Mouse (Mus musculus): ENCODE measurements around the gene Lingo4. TPM values are rescaled to one million over a fixed set of nuclear protein-coding genes. Genes with fewer than 3 reads are reported as not detected.

Gene Lingo4
- total and polyA plus RNA-seq, 2 experiments from 2014 or later: 2.5 to 3.9 TPM

- WGBS: 89% methylated on average over 2 of the region's 2 CpGs
- Histone ChIP-seq H3K4me1 (ENCODE audit: insufficient read depth, low read length) (no peaks in the 10 kb centered on the region), H3K27ac (no peak overlapping the region), H3K9ac (replicated peaks; ENCODE audit: low read length) (no peak overlapping the region), H3K4me2 (ENCODE audit: low read depth, low read length) (no peak overlapping the region), H3K36me3 (ENCODE audit: insufficient read depth, low read length) (no peaks in the 10 kb centered on the region), H3K4me3 (ENCODE audit: low read length) (no peak overlapping the region), H3K9me3 (ENCODE audit: low read length) (no peaks in the 10 kb centered on the region), H3K27me3 (ENCODE audit: insufficient read depth, low read length) (no peaks in the 10 kb centered on the region)
- ATAC-seq (no peak), DNase-seq (ENCODE audit: low spot score) (no peak)
- TF ChIP-seq CTCF (IDR thresholded peaks at IDR 0.05; ENCODE audit: low read depth): no peak
These were observed 6.2 kb upstream of the Lingo4 start for GRCm38 (mm10) chr3:94392128-94392527.

GRCm38 (mm10) chr3:94393049-94393448 lies 5.3 kb upstream of the Lingo4 start:
- Histone ChIP-seq H3K36me3 (ENCODE audit: insufficient read depth, low read length) (no peaks in the 10 kb centered on the region), H3K27ac (no peak overlapping the region), H3K9ac (replicated peaks; ENCODE audit: low read length) (no peak overlapping the region), H3K4me2 (ENCODE audit: low read depth, low read length) (no peak overlapping the region), H3K9me3 (ENCODE audit: low read length) (no peaks in the 10 kb centered on the region), H3K4me3 (ENCODE audit: low read length) (no peak overlapping the region), H3K4me1 (ENCODE audit: insufficient read depth, low read length) (no peaks in the 10 kb centered on the region), H3K27me3 (ENCODE audit: insufficient read depth, low read length) (no peaks in the 10 kb centered on the region)
- no peak for DNase-seq (ENCODE audit: low spot score)
- TF ChIP-seq CTCF (IDR thresholded peaks at IDR 0.05; ENCODE audit: low read depth): no peak
- 61% methylated on average over 4 of the region's 4 CpGs for WGBS
- ATAC-seq: peak; percentile 51; the same call in 1 of the 2 replicates

DNA sequence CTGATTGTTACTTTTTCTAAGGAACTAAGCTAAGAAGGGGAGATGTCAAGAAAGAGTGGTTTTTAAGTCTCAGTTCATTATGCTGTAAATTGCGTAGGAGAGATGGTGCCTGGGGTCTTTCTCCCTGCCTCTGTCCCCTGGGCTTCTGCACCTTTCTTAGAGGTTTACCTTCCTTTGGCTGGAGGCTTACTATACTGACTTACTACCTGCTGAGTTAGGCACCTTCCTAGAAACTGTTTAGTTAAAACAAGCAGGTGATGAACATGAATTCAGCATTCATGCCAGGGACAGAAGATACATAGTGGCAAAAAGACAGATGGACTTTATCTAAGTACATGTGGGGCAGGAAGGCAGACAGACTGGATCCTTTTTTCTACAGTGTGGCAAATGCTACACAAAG lies 2.0 kb upstream of the Lingo4 start:
- TF ChIP-seq CTCF (IDR thresholded peaks at IDR 0.05; ENCODE audit: low read depth): no peak
- no peak overlapping the region for H3K27ac ChIP-seq
- no peak for DNase-seq (ENCODE audit: low spot score)
- H3K27me3 ChIP-seq (ENCODE audit: insufficient read depth, low read length): no peaks in the 10 kb centered on the region
- H3K9me3 ChIP-seq (ENCODE audit: low read length): no peaks in the 10 kb centered on the region
- ATAC-seq: no peak
- H3K9ac ChIP-seq (replicated peaks; ENCODE audit: low read length): no peak overlapping the region
- H3K4me3 ChIP-seq (ENCODE audit: low read length): no peak overlapping the region
- 86% methylated on average over 1 of the region's 1 CpGs for WGBS
- peaks cover 9% of the 10 kb centered on the region; the same call in 1 of the 2 replicates for H3K4me1 ChIP-seq (ENCODE audit: insufficient read depth, low read length)
- no peak overlapping the region for H3K4me2 ChIP-seq (ENCODE audit: low read depth, low read length)
- no peaks in the 10 kb centered on the region for H3K36me3 ChIP-seq (ENCODE audit: insufficient read depth, low read length)

DNA sequence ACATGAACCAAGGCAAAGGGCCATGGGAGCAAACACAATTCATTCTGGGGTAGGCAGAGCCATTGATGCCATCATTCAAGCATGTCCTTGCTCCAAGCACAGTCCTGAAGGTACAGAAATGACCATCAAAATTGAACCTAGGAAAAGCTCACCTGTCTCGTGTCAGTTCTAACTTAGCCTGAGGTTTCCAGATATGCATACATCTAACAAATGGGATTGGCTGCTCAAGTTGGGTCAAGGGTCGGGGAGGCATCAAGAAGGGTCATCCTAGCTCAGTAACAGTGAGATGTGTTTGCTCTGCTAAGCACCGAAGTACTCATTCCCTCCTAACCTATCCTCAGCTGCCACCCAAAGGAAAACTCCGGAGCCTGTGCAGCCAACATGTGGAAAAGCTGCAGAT lies 1.5 kb upstream of the Lingo4 start:
- DNase-seq (ENCODE audit: low spot score) (no peak), ATAC-seq (no peak)
- H3K4me2 ChIP-seq (ENCODE audit: low read depth, low read length): no peak overlapping the region
- no peak overlapping the region for H3K27ac ChIP-seq
- no peak overlapping the region for H3K4me3 ChIP-seq (ENCODE audit: low read length)
- 87% methylated on average over 4 of the region's 4 CpGs for WGBS
- H3K36me3 ChIP-seq (ENCODE audit: insufficient read depth, low read length): no peaks in the 10 kb centered on the region
- no peaks in the 10 kb centered on the region for H3K9me3 ChIP-seq (ENCODE audit: low read length)
- no peaks in the 10 kb centered on the region for H3K27me3 ChIP-seq (ENCODE audit: insufficient read depth, low read length)
- no peak overlapping the region for H3K9ac ChIP-seq (replicated peaks; ENCODE audit: low read length)
- H3K4me1 ChIP-seq (ENCODE audit: insufficient read depth, low read length): peaks cover 9% of the 10 kb centered on the region; the same call in 1 of the 2 replicates
- TF ChIP-seq CTCF (IDR thresholded peaks at IDR 0.05; ENCODE audit: low read depth): no peak

GRCm38 (mm10) chr3:94398943-94399481 lies 695 bp downstream of the Lingo4 start:
- Histone ChIP-seq H3K4me2 (ENCODE audit: low read depth, low read length) (peak overlapping the region; percentile 74), H3K4me3 (ENCODE audit: low read length) (peak overlapping the region; percentile 37), H3K36me3 (ENCODE audit: insufficient read depth, low read length) (no peaks in the 10 kb centered on the region), H3K9ac (replicated peaks; ENCODE audit: low read length) (peak overlapping the region; percentile 50), H3K4me1 (ENCODE audit: insufficient read depth, low read length) (peaks cover 9% of the 10 kb centered on the region; the same call in 1 of the 2 replicates), H3K27me3 (ENCODE audit: insufficient read depth, low read length) (no peaks in the 10 kb centered on the region), H3K9me3 (ENCODE audit: low read length) (no peaks in the 10 kb centered on the region), H3K27ac (peak overlapping the region; percentile 32; the same call in 1 of the 2 replicates)
- 2% methylated on average over 20 of the region's 20 CpGs for WGBS
- ATAC-seq (peak; percentile 89), DNase-seq (ENCODE audit: low spot score) (peak; percentile 79)
- peak; percentile 51 for TF ChIP-seq CTCF (IDR thresholded peaks at IDR 0.05; ENCODE audit: low read depth)

- no peak for ATAC-seq
- H3K36me3 ChIP-seq (ENCODE audit: insufficient read depth, low read length): no peaks in the 10 kb centered on the region
These were observed 1.5 kb downstream of the Lingo4 start for GRCm38 (mm10) chr3:94399663-94400310.

DNA sequence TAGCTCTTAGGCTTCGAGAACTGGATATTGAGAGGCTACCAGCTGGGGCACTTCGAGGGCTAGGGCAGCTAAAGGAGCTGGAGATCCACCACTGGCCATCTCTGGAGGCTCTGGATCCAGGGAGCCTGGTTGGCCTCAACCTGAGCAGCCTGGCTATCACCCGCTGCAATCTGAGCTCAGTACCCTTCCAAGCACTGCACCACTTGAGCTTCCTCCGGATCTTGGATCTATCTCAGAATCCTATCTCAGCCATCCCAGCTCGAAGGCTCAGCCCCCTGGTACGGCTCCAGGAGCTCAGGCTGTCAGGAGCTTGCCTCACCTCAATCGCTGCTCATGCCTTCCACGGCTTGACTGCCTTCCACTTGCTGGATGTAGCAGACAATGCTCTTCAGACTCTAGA lies 4.1 kb downstream of the Lingo4 start:
- no peaks in the 10 kb centered on the region for H3K27me3 ChIP-seq (ENCODE audit: insufficient read depth, low read length)
- H3K4me1 ChIP-seq (ENCODE audit: insufficient read depth, low read length): peaks cover 12% of the 10 kb centered on the region; the same call in 1 of the 2 replicates
- H3K4me3 ChIP-seq (ENCODE audit: low read length): no peak overlapping the region
- no peaks in the 10 kb centered on the region for H3K9me3 ChIP-seq (ENCODE audit: low read length)
- no peak for TF ChIP-seq CTCF (IDR thresholded peaks at IDR 0.05; ENCODE audit: low read depth)
- H3K36me3 ChIP-seq (ENCODE audit: insufficient read depth, low read length): no peaks in the 10 kb centered on the region
- DNase-seq (ENCODE audit: low spot score): no peak
- 75% methylated on average over 8 of the region's 8 CpGs for WGBS
- no peak overlapping the region for H3K9ac ChIP-seq (replicated peaks; ENCODE audit: low read length)
- H3K4me2 ChIP-seq (ENCODE audit: low read depth, low read length): no peak overlapping the region
- no peak overlapping the region for H3K27ac ChIP-seq
- no peak for ATAC-seq

More at GRCm38 (mm10) chr3:94399663-94400310, 1.5 kb downstream of the Lingo4 start:
- peak; percentile 15 for DNase-seq (ENCODE audit: low spot score)
- Histone ChIP-seq H3K4me3 (ENCODE audit: low read length) (peak overlapping the region; percentile 37), H3K4me2 (ENCODE audit: low read depth, low read length) (peak overlapping the region; percentile 74), H3K27ac (0 out of 2 replicates have a peak overlapping the region, but pooled peaks have one; percentile 32), H3K27me3 (ENCODE audit: insufficient read depth, low read length) (no peaks in the 10 kb centered on the region), H3K9ac (replicated peaks; ENCODE audit: low read length) (peak overlapping the region; percentile 50), H3K9me3 (ENCODE audit: low read length) (no peaks in the 10 kb centered on the region), H3K4me1 (ENCODE audit: insufficient read depth, low read length) (peaks cover 10% of the 10 kb centered on the region; the same call in 1 of the 2 replicates)
- TF ChIP-seq CTCF (IDR thresholded peaks at IDR 0.05; ENCODE audit: low read depth): no peak
- 17% methylated on average over 5 of the region's 5 CpGs for WGBS
